Mouse (Mus musculus) CH12.LX (cell line): Measurements from ENCODE around the gene Pam. TPM values are rescaled to one million over a fixed set of nuclear protein-coding genes. Genes with fewer than 3 reads are reported as not detected.

Source experiments
- DNase-seq: peaks from one replicate; pipeline ENCODE4 v3.0.0-alpha.2; 2013; ENCODE audit errors: extremely low read depth
- H3K27ac ChIP-seq: 2 replicates; pipeline ENCODE4 v1.5.1; 2012; ENCODE audit warnings: low read depth, mild to moderate bottlenecking, control low read depth, moderate library complexity; ENCODE audit not compliant: insufficient read depth
- H3K27me3 ChIP-seq: replicated peaks from 2 replicates; pipeline ENCODE3; 2012; ENCODE audit warnings: inconsistent platforms
- H3K36me3 ChIP-seq, 2 experiments: replicated peaks in 1 of 2; 2 replicates each; pipeline versions ENCODE3 to v1.6.1; 2012; ENCODE audit warnings: inconsistent platforms in 1 of 2, low read length in 1 of 2, mild to moderate bottlenecking in 1 of 2, mixed read lengths in 1 of 2, moderate library complexity in 1 of 2; ENCODE audit not compliant: control insufficient read depth in 1 of 2, insufficient read depth in 1 of 2
- H3K4me1 ChIP-seq, 2 experiments: 2 replicates each; pipeline ENCODE4 v1.6.1; 2012; ENCODE audit warnings: inconsistent platforms in 1 of 2, moderate library complexity in 1 of 2; ENCODE audit not compliant: insufficient read depth in 2 of 2, control insufficient read depth in 1 of 2
- H3K4me2 ChIP-seq: 2 replicates; pipeline ENCODE4 v1.6.1; 2012; ENCODE audit warnings: low read depth, mild to moderate bottlenecking, control low read depth; ENCODE audit not compliant: poor library complexity, insufficient read depth, severe bottlenecking
- H3K4me3 ChIP-seq, 3 experiments: fragments of 150-350 bp in 1 of 3; sonication (generic) in 1 of 3; replicated peaks in 1 of 3; 2 replicates each; pipeline versions ENCODE3 to v1.5.1; 2011 to 2012; ENCODE audit warnings: low read depth in 2 of 3, low read length in 2 of 3, mild to moderate bottlenecking in 2 of 3, moderate library complexity in 2 of 3, control low read depth in 1 of 3, improper control_type of control experiment in 1 of 3, inconsistent platforms in 1 of 3, mixed read lengths in 1 of 3; ENCODE audit not compliant: poor library complexity in 1 of 3
- H3K79me2 ChIP-seq: replicated peaks from 2 replicates; pipeline ENCODE4 v1.6.1; 2012; ENCODE audit warnings: mild to moderate bottlenecking, moderate library complexity; ENCODE audit not compliant: control insufficient read depth, poor library complexity, insufficient read depth, severe bottlenecking; ENCODE audit errors: extremely low read depth
- H3K9ac ChIP-seq: 2 replicates; pipeline ENCODE4 v1.6.1; 2012; ENCODE audit warnings: low read depth, mild to moderate bottlenecking, control low read depth, moderate library complexity; ENCODE audit not compliant: insufficient read depth
- H3K9me3 ChIP-seq: replicated peaks from 2 replicates; pipeline ENCODE3; 2012; ENCODE audit warnings: low read length, inconsistent platforms, mixed read lengths
- E2F4 ChIP-seq: IDR thresholded peaks from 2 replicates; pipeline ENCODE4 v1.6.1; 2011; ENCODE audit warnings: low read depth, low read length, improper control_type of control experiment; ENCODE audit not compliant: insufficient replicate concordance
- ELF1 ChIP-seq: IDR thresholded peaks from 2 replicates; pipeline ENCODE4 v1.6.1; 2014; ENCODE audit warnings: low read depth, mild to moderate bottlenecking, inconsistent platforms, low read length, improper control_type of control experiment
- ETS1 ChIP-seq: conservative IDR thresholded peaks from 2 replicates; pipeline ENCODE4 v1.6.1; 2012; ENCODE audit warnings: low read depth, mild to moderate bottlenecking, inconsistent platforms, low read length, improper control_type of control experiment, moderate library complexity
- GABPA ChIP-seq: IDR thresholded peaks from 2 replicates; pipeline ENCODE4 v1.6.1; 2012; ENCODE audit warnings: low read depth, low read length, improper control_type of control experiment, inconsistent platforms; ENCODE audit not compliant: insufficient replicate concordance
- MAFK ChIP-seq: IDR thresholded peaks from 2 replicates; pipeline ENCODE4 v1.6.1; 2011; ENCODE audit warnings: low read length, improper control_type of control experiment; ENCODE audit not compliant: insufficient replicate concordance
- MAX ChIP-seq: IDR thresholded peaks from 2 replicates; pipeline ENCODE4 v1.6.1; 2011; ENCODE audit warnings: low read length, improper control_type of control experiment
- MAZ ChIP-seq: IDR thresholded peaks from 2 replicates; pipeline ENCODE4 v1.6.1; 2012; ENCODE audit warnings: low read depth, mild to moderate bottlenecking, inconsistent platforms, low read length, improper control_type of control experiment, moderate library complexity
- MEF2A ChIP-seq: IDR thresholded peaks from 2 replicates; pipeline ENCODE4 v1.6.1; 2014; ENCODE audit warnings: low read depth, mild to moderate bottlenecking, inconsistent platforms, low read length, improper control_type of control experiment, borderline replicate concordance
- MXI1 ChIP-seq: IDR thresholded peaks from 2 replicates; pipeline ENCODE4 v1.6.1; 2011; ENCODE audit warnings: mild to moderate bottlenecking, low read depth, low read length, improper control_type of control experiment
- MYC ChIP-seq: IDR thresholded peaks from 2 replicates; pipeline ENCODE4 v1.6.1; 2011; ENCODE audit warnings: low read depth, mild to moderate bottlenecking, improper control_type of control experiment, low read length
- NRF1 ChIP-seq: IDR thresholded peaks from 2 replicates; pipeline ENCODE4 v1.6.1; 2014; ENCODE audit warnings: low read depth, mild to moderate bottlenecking, inconsistent platforms, low read length, improper control_type of control experiment, moderate library complexity
- POLR2AphosphoS2 ChIP-seq: IDR thresholded peaks from 2 replicates; pipeline ENCODE4 v1.6.1; 2011; ENCODE audit warnings: low read depth, low read length, improper control_type of control experiment
- RAD21 ChIP-seq: IDR thresholded peaks from 2 replicates; pipeline ENCODE4 v1.6.1; 2011; ENCODE audit warnings: low read depth, mild to moderate bottlenecking, low read length, improper control_type of control experiment, moderate library complexity
- RCOR1 ChIP-seq: conservative IDR thresholded peaks from 2 replicates; pipeline ENCODE4 v1.6.1; 2012; ENCODE audit warnings: low read depth, mild to moderate bottlenecking, inconsistent platforms, low read length, improper control_type of control experiment
- SMC3 ChIP-seq: IDR thresholded peaks from 2 replicates; pipeline ENCODE4 v1.6.1; 2011; ENCODE audit warnings: low read depth, low read length, improper control_type of control experiment
- TBP ChIP-seq: conservative IDR thresholded peaks from 2 replicates; pipeline ENCODE4 v1.6.1; 2011; ENCODE audit warnings: low read depth, low read length, improper control_type of control experiment
- UBTF ChIP-seq: IDR thresholded peaks from 2 replicates; pipeline ENCODE4 v1.6.1; 2012; ENCODE audit warnings: low read depth, mild to moderate bottlenecking, inconsistent platforms, low read length, improper control_type of control experiment, moderate library complexity
- ZC3H11A ChIP-seq: IDR thresholded peaks from 2 replicates; pipeline ENCODE4 v1.6.1; 2012; ENCODE audit warnings: low read depth, mild to moderate bottlenecking, inconsistent platforms, low read length, improper control_type of control experiment
- ZMIZ1 ChIP-seq: IDR thresholded peaks from 2 replicates; pipeline ENCODE4 v1.6.1; 2012; ENCODE audit warnings: low read depth, mild to moderate bottlenecking, inconsistent platforms, low read length, improper control_type of control experiment
- ZNF384 ChIP-seq: IDR thresholded peaks from 2 replicates; pipeline ENCODE4 v1.6.1; 2012; ENCODE audit warnings: low read depth, low read length, improper control_type of control experiment, inconsistent platforms
- dilution Hi-C: fragments of 300-500 bp; cut with MboI; formaldehyde crosslinking; loops from 2 replicates; pipeline ENCODE4 v1.14.3; 2020; ENCODE audit warnings: low sequenced_read_pairs; ENCODE audit not compliant: extremely low pct_unique_long_range_greater_than_20kb, extremely low pct_ligation_motif_present
- in situ Hi-C: fragments of 300-500 bp; cut with MboI; formaldehyde crosslinking; loops from 3 replicates; pipeline ENCODE4 v1.14.3; 2019; ENCODE audit warnings: low sequenced_read_pairs, low pct_ligation_motif_present, low pct_unique_long_range_greater_than_20kb, mixed read lengths
- polyA plus RNA-seq: library from polyadenylated mRNA; unstranded; fragments of >175 nt; gene quantifications from 2 replicates; pipeline ENCODE4 v1.2.1, GENCODE M21; 2012; ENCODE audit warnings: low read depth; ENCODE audit not compliant: insufficient read length
- total RNA-seq, 2 experiments: library from RNA; depleted of rRNA; stranded (reverse); fragments of 300-350 nt in 1 of 2; fragments of >200 nt in 1 of 2; gene quantifications; 2 replicates each; pipeline ENCODE4 v1.2.3; 2012 to 2014

Pam gene
- total and polyA plus RNA-seq, 3 experiments: 0.24 TPM; not detected in 2

- dilution Hi-C loops (no loop called here), in situ Hi-C loops (no loop called here)
- peaks cover 28% of the 10 kb centered on the region for H3K9me3 ChIP-seq
- H3K4me3 ChIP-seq: no peak overlapping the region
- no peaks in the 10 kb centered on the region for H3K79me2 ChIP-seq
- H3K27ac ChIP-seq: no peak overlapping the region
- H3K4me1 ChIP-seq: no peaks in the 10 kb centered on the region
- H3K27me3 ChIP-seq: no peaks in the 10 kb centered on the region
- no peak overlapping the region for H3K4me2 ChIP-seq
- TF ChIP-seq ETS1: no peak
- H3K36me3 ChIP-seq: no peaks in the 10 kb centered on the region
- H3K9ac ChIP-seq: no peak overlapping the region
- no peak for DNase-seq
These were observed 179.1 kb downstream of the Pam start for GRCm38 (mm10) chr1:97916218-97916970.

- Histone ChIP-seq H3K27me3 (no peaks in the 10 kb centered on the region), H3K4me3 (no peak overlapping the region), H3K4me1 (no peaks in the 10 kb centered on the region), H3K79me2 (no peaks in the 10 kb centered on the region), H3K36me3 (no peaks in the 10 kb centered on the region), H3K4me2 (no peak overlapping the region), H3K9me3 (peaks cover 30% of the 10 kb centered on the region)
- DNase-seq: no peak
- in situ Hi-C loops: no loop called here
- TF ChIP-seq GABPA (no peak), MEF2A (no peak), ZC3H11A (no peak)
- TF ChIP-seq, all 38 proteins: peak for 0
- dilution Hi-C loops: no loop called here
- Histone ChIP-seq H3K27ac (no peak overlapping the region), H3K9ac (no peak overlapping the region)
These were observed 179.7 kb downstream of the Pam start for GRCm38 (mm10) chr1:97915726-97916125.

GRCm38 (mm10) chr1:97910874-97911273 lies 184.6 kb downstream of the Pam start:
- no peaks in the 10 kb centered on the region for H3K79me2 ChIP-seq
- TF ChIP-seq ZNF384 (no peak), MAX (no peak), POLR2AphosphoS2 (no peak), MEF2A (no peak), RAD21 (no peak), RCOR1 (no peak), UBTF (no peak), ZC3H11A (no peak), MAFK (no peak), SMC3 (no peak), MAZ (no peak), MYC (no peak), ETS1 (no peak), E2F4 (no peak), MXI1 (no peak), GABPA (no peak), TBP (no peak), ZMIZ1 (no peak), NRF1 (no peak), ELF1 (no peak)
- H3K9ac ChIP-seq: no peak overlapping the region
- DNase-seq: no peak
- in situ Hi-C loops (no loop called here), dilution Hi-C loops (no loop called here)
- peaks cover 18% of the 10 kb centered on the region for H3K9me3 ChIP-seq
- H3K4me1 ChIP-seq: no peaks in the 10 kb centered on the region
- no peaks in the 10 kb centered on the region for H3K36me3 ChIP-seq
- H3K4me3 ChIP-seq: no peak overlapping the region
- H3K27me3 ChIP-seq: no peaks in the 10 kb centered on the region
- no peak overlapping the region for H3K4me2 ChIP-seq
- no peak overlapping the region for H3K27ac ChIP-seq
